Mouse (Mus musculus) liver, adult 2 months (tissue): ENCODE data around the gene Fam71e2. TPM values are rescaled to one million over a fixed set of nuclear protein-coding genes. Genes with fewer than 3 reads are reported as not detected.

Experiments used
- DNase-seq: peaks from one replicate; pipeline ENCODE4 v3.0.0-alpha.2; 2011; ENCODE audit warnings: low read depth, low spot score; ENCODE audit errors: extremely low read depth
- H3K27ac ChIP-seq: fragments of 200-500 bp; replicated peaks from 2 replicates; pipeline ENCODE4 v1.5.1; 2012; ENCODE audit warnings: low read depth, mild to moderate bottlenecking, control low read depth, inconsistent platforms, low read length; ENCODE audit not compliant: insufficient read depth
- H3K27me3 ChIP-seq: fragments of 200-500 bp; 2 replicates; pipeline ENCODE4 v1.6.1; 2012; ENCODE audit warnings: mild to moderate bottlenecking, moderate library complexity, low read length, inconsistent platforms; ENCODE audit not compliant: control insufficient read depth, insufficient read depth
- H3K36me3 ChIP-seq: fragments of 200-500 bp; 2 replicates; pipeline ENCODE4 v1.6.1; 2012; ENCODE audit warnings: low read length, inconsistent platforms; ENCODE audit not compliant: control insufficient read depth, insufficient read depth
- H3K4me1 ChIP-seq: fragments of 200-500 bp; 2 replicates; pipeline ENCODE4 v1.6.1; 2011; ENCODE audit warnings: low read length; ENCODE audit not compliant: control insufficient read depth, insufficient read depth
- H3K4me3 ChIP-seq: fragments of 200-500 bp; 2 replicates; pipeline ENCODE4 v1.5.1; 2011; ENCODE audit warnings: low read depth, mild to moderate bottlenecking, control low read depth, low read length, moderate library complexity; ENCODE audit not compliant: insufficient read depth
- H3K79me2 ChIP-seq: fragments of 200-500 bp; 2 replicates; pipeline ENCODE4 v1.6.1; 2012; ENCODE audit warnings: inconsistent platforms, mild to moderate bottlenecking, low read length, moderate library complexity; ENCODE audit not compliant: control insufficient read depth, insufficient read depth
- H3K9ac ChIP-seq: fragments of 200-500 bp; 2 replicates; pipeline ENCODE4 v1.6.1; 2012; ENCODE audit warnings: low read depth, mild to moderate bottlenecking, control low read depth, inconsistent platforms, low read length
- CTCF ChIP-seq: fragments of 200-500 bp; IDR thresholded peaks from 2 replicates; pipeline ENCODE4 v1.5.1; 2011; ENCODE audit warnings: low read depth, low read length, control low read depth
- POLR2A ChIP-seq: fragments of 200-500 bp; IDR thresholded peaks from 2 replicates; pipeline ENCODE4 v1.6.1; 2011; ENCODE audit warnings: low read length, control low read depth; ENCODE audit not compliant: insufficient read depth; ENCODE audit errors: extremely low read depth
- WGBS: fragments of 180-500 bp; shearing (Covaris S2); methylation state at CpG from one replicate; pipeline ENCODE4 v1.1.7; 2018; 5-methylcytosine and 5-hydroxymethylcytosine counted together
- polyA plus RNA-seq: library from polyadenylated mRNA; depleted of rRNA; stranded (reverse); fragments of >200 nt; gene quantifications from 2 replicates; pipeline ENCODE4 v1.2.3, GENCODE M21; 2012
- total RNA-seq: library from RNA; depleted of rRNA; stranded (reverse); fragments of >200 nt; gene quantifications from 2 replicates; pipeline ENCODE4 v1.2.3, GENCODE M21; 2014

Fam71e2 gene
- total and polyA plus RNA-seq, 2 experiments, result not detected

DNA sequence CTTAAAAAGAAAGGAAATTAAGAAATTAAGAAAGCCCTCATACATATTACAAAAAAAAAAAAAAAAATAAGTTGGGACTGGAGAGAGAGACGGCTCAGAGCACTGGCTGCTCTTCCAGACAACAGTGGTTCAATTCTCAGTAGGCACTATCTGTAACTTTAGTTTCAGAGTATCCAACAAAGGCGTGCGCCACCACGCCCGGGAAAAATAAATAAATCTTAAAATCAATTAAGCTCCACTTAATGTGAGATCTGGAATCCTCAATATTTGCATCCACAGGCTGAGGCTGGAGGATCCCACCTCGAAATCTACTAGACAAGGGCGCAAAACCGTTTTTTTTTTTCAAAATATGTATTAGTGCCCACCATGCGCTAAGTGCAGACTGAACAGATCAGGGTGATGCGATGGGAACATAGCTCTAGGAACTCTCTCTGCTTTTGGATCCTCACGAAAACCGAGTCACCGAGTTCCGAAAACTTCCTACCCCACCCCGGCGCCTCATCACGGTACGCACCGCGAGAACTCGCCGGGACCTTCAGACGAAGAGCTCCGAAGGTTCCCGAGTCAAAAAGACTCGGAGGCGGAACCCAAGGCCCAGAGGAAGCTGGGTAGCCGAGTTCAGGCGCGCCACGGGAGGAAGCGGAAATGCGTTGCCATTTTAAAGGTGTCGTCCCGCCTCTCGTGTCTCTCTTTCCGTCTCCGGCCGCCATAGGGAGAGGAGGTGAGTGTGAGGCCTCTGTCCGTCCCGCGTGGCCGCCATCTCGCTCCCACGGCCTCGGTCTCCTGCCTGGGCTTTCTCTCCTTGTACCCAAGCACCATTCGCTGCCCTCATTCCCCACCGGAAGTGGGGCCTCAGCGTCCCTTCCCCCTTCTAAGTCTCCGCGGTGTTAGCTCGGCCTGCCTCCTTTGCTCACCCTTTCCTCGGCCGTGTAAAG, 21.4 kb upstream of the Fam71e2 start, which contains the start of gene Rpl28:
Gene Rpl28 (plus strand): TSS at position 597 of the 935 bp plus-strand sequence.
- WGBS, result under 1% methylated on average over 54 of the region's 54 CpGs
- H3K4me1 ChIP-seq, result peaks cover 16% of the 10 kb centered on the region

DNA sequence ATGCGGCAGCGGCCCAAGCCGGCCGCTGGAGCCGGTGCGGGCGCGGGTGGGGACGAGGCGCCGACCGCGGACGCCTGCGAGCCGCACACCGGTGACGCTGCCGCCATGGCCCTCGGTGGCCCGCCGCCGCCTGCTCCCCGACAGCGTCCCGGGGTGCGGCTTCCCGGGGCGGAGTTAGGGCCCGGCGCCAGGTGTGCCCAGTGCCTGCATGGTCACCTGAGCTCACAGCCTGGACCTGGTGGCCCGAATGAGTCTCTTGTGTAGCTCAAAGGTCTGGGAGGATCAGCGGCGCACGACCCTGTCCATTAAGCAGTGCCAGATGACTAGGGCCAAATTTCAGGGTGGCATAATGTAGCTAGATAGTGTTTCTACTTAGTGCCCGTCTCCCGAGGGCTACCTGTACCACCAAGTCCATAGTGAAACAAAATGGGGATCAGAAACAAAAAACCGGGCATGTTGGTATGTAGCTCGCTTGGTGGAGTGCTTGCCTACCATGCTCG, 18.4 kb upstream of the Fam71e2 start, which contains the start of gene Tmem238:
Gene Tmem238 (minus strand): TSS at position 221 of the 500 bp plus-strand sequence.
- Histone ChIP-seq H3K27me3 (no peaks in the 10 kb centered on the region), H3K9ac (peak within 1 kb of the TSS; percentile 95), H3K79me2 (peaks cover 11% of the 10 kb centered on the region; the same call in 1 of the 2 replicates), H3K27ac (peak within 1 kb of the TSS; percentile 84), H3K4me3 (peak within 1 kb of the TSS; percentile 93), H3K4me1 (peaks cover 16% of the 10 kb centered on the region), H3K36me3 (peaks cover 1% of the 10 kb centered on the region; the same call in 1 of the 2 replicates)
- no peak for TF ChIP-seq CTCF
- 0 out of 2 replicates have a peak, but pooled peaks have one; percentile 19 for TF ChIP-seq POLR2A
- 4% methylated on average over 40 of the region's 40 CpGs for WGBS
- DNase-seq, result peak; percentile 81

More for the DNA sequence above, 21.4 kb upstream of the Fam71e2 start, which contains the start of gene Rpl28:
- no peak for TF ChIP-seq CTCF
- peak; percentile 92 for TF ChIP-seq POLR2A
- Histone ChIP-seq H3K4me3 (peak within 1 kb of the TSS; percentile 82), H3K27ac (peak within 1 kb of the TSS; percentile 83), H3K27me3 (no peaks in the 10 kb centered on the region), H3K36me3 (peaks cover 12% of the 10 kb centered on the region; the same call in 1 of the 2 replicates), H3K79me2 (peaks cover 9% of the 10 kb centered on the region; the same call in 1 of the 2 replicates), H3K9ac (peak within 1 kb of the TSS; percentile 86)
- DNase-seq, result peak; percentile 88

- Histone ChIP-seq H3K36me3 (no peaks in the 10 kb centered on the region; the same call in 1 of the 2 replicates), H3K79me2 (peaks cover 11% of the 10 kb centered on the region; the same call in 1 of the 2 replicates), H3K9ac (peak overlapping the region; percentile 95), H3K4me1 (peaks cover 13% of the 10 kb centered on the region), H3K27me3 (no peaks in the 10 kb centered on the region), H3K4me3 (peak overlapping the region; percentile 93), H3K27ac (peak overlapping the region; percentile 84)
- DNase-seq, result peak; percentile 33
- TF ChIP-seq CTCF, result peak; percentile 46
- TF ChIP-seq POLR2A, result no peak
- 1% methylated on average over 62 of the region's 64 CpGs for WGBS
Measured at GRCm38 (mm10) chr7:4788499-4789435, 17.7 kb upstream of the Fam71e2 start.

DNA sequence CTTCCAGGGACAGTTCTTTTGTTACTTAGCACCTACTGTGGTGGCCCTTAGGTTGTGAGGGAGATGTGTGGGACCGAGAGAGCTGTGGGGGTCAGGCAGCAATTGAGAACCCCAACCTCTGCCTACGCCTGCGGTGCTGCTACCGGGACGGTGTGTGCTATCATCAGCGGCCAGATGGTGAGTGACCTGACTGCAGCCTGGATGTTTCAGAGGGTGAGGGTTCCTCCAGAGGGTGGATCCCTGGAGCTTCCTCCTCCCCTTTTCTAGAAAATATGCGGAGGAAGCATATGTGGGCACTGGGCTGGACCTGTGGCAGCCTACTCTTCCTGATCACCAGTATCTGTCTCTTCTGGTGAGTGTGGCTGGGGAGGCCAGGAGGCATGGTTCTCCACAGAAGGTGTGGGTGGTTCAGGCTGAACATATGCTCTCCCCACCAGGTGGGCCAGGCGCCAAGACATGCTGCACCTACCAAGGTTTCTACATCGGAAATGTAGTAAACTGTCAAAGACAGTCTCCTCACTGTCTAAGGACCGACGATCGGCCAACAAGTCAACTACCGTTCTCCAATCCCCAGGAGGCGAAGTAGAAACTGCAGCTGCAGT, 12.7 kb upstream of the Fam71e2 start:
- no peak overlapping the region for H3K9ac ChIP-seq
- WGBS, result 86% methylated on average over 14 of the region's 14 CpGs

More for the DNA sequence above, 12.7 kb upstream of the Fam71e2 start:
- peaks cover 5% of the 10 kb centered on the region; the same call in 1 of the 2 replicates for H3K79me2 ChIP-seq
- no peak overlapping the region for H3K4me3 ChIP-seq
- H3K4me1 ChIP-seq, result peaks cover 6% of the 10 kb centered on the region; the same call in 1 of the 2 replicates
- H3K27me3 ChIP-seq, result no peaks in the 10 kb centered on the region
- H3K36me3 ChIP-seq, result no peaks in the 10 kb centered on the region; the same call in 1 of the 2 replicates
- TF ChIP-seq CTCF (no peak), POLR2A (no peak)
- no peak for DNase-seq
- no peak overlapping the region for H3K27ac ChIP-seq
